Mouse (Mus musculus) heart, embryonic 16.5 days (tissue): ENCODE data around the gene Kank1. TPM values are rescaled to one million over a fixed set of nuclear protein-coding genes. Genes with fewer than 3 reads are reported as not detected.

Source experiments
- ATAC-seq: fragments of 200-750 bp; cut with Nextera tagmentation; replicated peaks from 2 replicates; pipeline ENCODE4 v1.8.0; 2017; ENCODE audit warnings: moderate number of reproducible peaks; ENCODE audit not compliant: insufficient read depth, low FRiP score; ENCODE audit errors: extremely low read depth
- H3K27ac ChIP-seq: fragments of 300-500 bp; sonication (generic); 2 replicates; pipeline ENCODE4 v1.5.1; 2014; ENCODE audit warnings: mild to moderate bottlenecking, low read length, control low read depth, moderate library complexity
- H3K27me3 ChIP-seq: fragments of 300-500 bp; sonication (generic); 2 replicates; pipeline ENCODE4 v1.6.1; 2014; ENCODE audit warnings: low read length, mixed read lengths; ENCODE audit not compliant: control insufficient read depth, insufficient read depth
- H3K36me3 ChIP-seq: fragments of 300-500 bp; sonication (generic); 2 replicates; pipeline ENCODE4 v1.6.1; 2014; ENCODE audit not compliant: control insufficient read depth, insufficient read depth
- H3K4me1 ChIP-seq: fragments of 300-500 bp; sonication (generic); 2 replicates; pipeline ENCODE4 v1.6.1; 2014; ENCODE audit warnings: low read length, mixed read lengths; ENCODE audit not compliant: control insufficient read depth, insufficient read depth
- H3K4me2 ChIP-seq: fragments of 300-500 bp; sonication (generic); 2 replicates; pipeline ENCODE4 v1.6.1; 2014; ENCODE audit warnings: low read depth, mild to moderate bottlenecking, control low read depth, low read length
- H3K4me3 ChIP-seq: fragments of 300-500 bp; sonication (generic); 2 replicates; pipeline ENCODE4 v1.5.1; 2014; ENCODE audit warnings: mild to moderate bottlenecking, control low read depth, low read length
- H3K9ac ChIP-seq: fragments of 300-500 bp; sonication (generic); 2 replicates; pipeline ENCODE4 v1.6.1; 2014; ENCODE audit warnings: low read length, control low read depth
- H3K9me3 ChIP-seq: fragments of 300-500 bp; sonication (generic); replicated peaks from 2 replicates; pipeline ENCODE4 v1.6.1; 2016; ENCODE audit warnings: low read length; ENCODE audit not compliant: control insufficient read depth
- WGBS: fragments of 180-500 bp; shearing (Covaris S2); extraction: QIAGEN DNeasy Blood & Tissue Kit; methylation state at CpG from one replicate; pipeline ENCODE4 v1.1.7; 2014; 5-methylcytosine and 5-hydroxymethylcytosine counted together
- polyA plus RNA-seq: library from polyadenylated mRNA; unstranded; fragments of >200 nt; fragmentation: Nextera tagmentation; extraction: Ambion mirVana; gene quantifications from 2 replicates; pipeline ENCODE4 v1.2.1, GENCODE M21; 2015

Gene Kank1
- polyA plus RNA-seq, 1 experiment from 2014 or later: 40.9 TPM

DNA sequence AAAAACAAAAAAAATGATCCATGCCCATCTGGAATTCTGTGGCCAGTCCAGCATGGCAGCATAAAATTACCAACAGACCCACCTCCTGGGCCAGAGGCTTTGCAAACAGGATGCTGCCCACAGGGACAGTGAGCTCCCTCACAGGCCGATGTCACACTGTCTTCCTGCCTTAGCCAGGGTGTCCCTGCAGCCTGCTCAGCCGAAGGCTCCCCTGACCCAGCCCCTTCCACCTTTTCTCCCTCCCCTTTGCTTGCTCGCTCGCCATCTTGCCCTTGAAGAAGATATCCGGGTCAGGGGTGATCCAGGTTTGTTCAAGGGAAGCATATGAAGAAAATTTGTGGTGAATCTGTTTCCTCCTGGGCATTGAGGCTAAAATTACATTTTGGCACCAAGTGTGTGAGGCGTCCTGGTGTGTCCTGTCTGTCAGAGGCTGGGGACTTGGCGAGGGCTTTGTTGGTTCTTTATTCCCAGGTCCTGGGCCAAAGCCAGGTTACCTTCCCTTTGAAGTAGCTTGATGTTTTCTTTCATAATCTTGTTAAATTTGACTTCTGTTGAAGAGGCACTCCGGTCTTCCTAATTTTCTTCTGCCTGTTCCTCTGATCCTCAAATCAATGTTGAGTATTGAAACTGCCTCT is 121.8 kb downstream of the Kank1 start:
- Histone ChIP-seq H3K27me3 (no peaks in the 10 kb centered on the region), H3K27ac (peak overlapping the region; percentile 44; the same call in 1 of the 2 replicates), H3K4me1 (peaks cover 51% of the 10 kb centered on the region), H3K36me3 (no peaks in the 10 kb centered on the region), H3K9me3 (no peaks in the 10 kb centered on the region), H3K4me3 (no peak overlapping the region), H3K4me2 (no peak overlapping the region), H3K9ac (no peak overlapping the region)
- ATAC-seq: no peak
- WGBS: 52% methylated on average over 8 of the region's 8 CpGs

GRCm38 (mm10) chr19:25360571-25361029 is 123.8 kb downstream of the Kank1 start:
- Histone ChIP-seq H3K9ac (no peak overlapping the region), H3K27ac (no peak overlapping the region), H3K27me3 (no peaks in the 10 kb centered on the region), H3K36me3 (no peaks in the 10 kb centered on the region), H3K9me3 (no peaks in the 10 kb centered on the region), H3K4me3 (no peak overlapping the region), H3K4me2 (no peak overlapping the region), H3K4me1 (peaks cover 40% of the 10 kb centered on the region)
- ATAC-seq: 0 out of 2 replicates have a peak, but pooled peaks have one; percentile 16
- 35% methylated on average over 9 of the region's 9 CpGs for WGBS

DNA sequence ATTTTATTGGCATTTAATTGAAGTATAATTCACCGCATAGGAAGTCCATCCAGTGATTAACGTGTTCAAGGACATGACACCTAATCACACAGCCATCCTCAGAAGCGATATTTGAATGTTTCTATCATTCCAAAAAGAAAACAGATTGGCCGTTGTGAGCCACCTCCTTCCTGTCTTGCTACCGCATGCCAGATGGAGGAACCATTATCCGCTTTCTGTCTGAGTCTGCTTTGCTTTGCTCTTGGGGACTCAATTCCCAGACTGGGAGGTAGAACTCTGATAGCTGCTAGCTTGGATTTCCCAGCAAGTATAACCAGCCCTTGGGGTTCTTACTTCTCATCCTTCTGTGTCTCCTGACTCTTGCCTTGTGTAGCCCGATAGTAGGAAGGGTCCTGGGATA is 125.2 kb downstream of the Kank1 start:
- no peak overlapping the region for H3K9ac ChIP-seq
- 63% methylated on average over 7 of the region's 7 CpGs for WGBS
- H3K4me3 ChIP-seq: no peak overlapping the region
- no peaks in the 10 kb centered on the region for H3K36me3 ChIP-seq
- no peaks in the 10 kb centered on the region for H3K9me3 ChIP-seq
- H3K27me3 ChIP-seq: no peaks in the 10 kb centered on the region
- no peak overlapping the region for H3K4me2 ChIP-seq
- peaks cover 47% of the 10 kb centered on the region for H3K4me1 ChIP-seq
- ATAC-seq: no peak
- 0 out of 2 replicates have a peak overlapping the region, but pooled peaks have one; percentile 6 for H3K27ac ChIP-seq

GRCm38 (mm10) chr19:25365698-25366097 is 128.9 kb downstream of the Kank1 start:
- no peak for ATAC-seq
- Histone ChIP-seq H3K36me3 (no peaks in the 10 kb centered on the region), H3K9me3 (no peaks in the 10 kb centered on the region), H3K27me3 (no peaks in the 10 kb centered on the region), H3K4me1 (peaks cover 26% of the 10 kb centered on the region), H3K9ac (no peak overlapping the region), H3K27ac (no peak overlapping the region), H3K4me2 (no peak overlapping the region), H3K4me3 (no peak overlapping the region)
- 40% methylated on average over 5 of the region's 5 CpGs for WGBS

- peaks cover 19% of the 10 kb centered on the region for H3K4me1 ChIP-seq
- 50% methylated on average over 12 of the region's 12 CpGs for WGBS
- ATAC-seq: no peak
These were observed 129.8 kb downstream of the Kank1 start for GRCm38 (mm10) chr19:25366620-25367019.

GRCm38 (mm10) chr19:25370428-25370827 is 133.7 kb downstream of the Kank1 start:
- no peak for ATAC-seq
- H3K4me3 ChIP-seq: no peak overlapping the region

More at GRCm38 (mm10) chr19:25366620-25367019, 129.8 kb downstream of the Kank1 start:
- Histone ChIP-seq H3K9ac (no peak overlapping the region), H3K36me3 (no peaks in the 10 kb centered on the region), H3K27me3 (no peaks in the 10 kb centered on the region), H3K4me2 (no peak overlapping the region), H3K9me3 (no peaks in the 10 kb centered on the region), H3K27ac (no peak overlapping the region), H3K4me3 (no peak overlapping the region)

GRCm38 (mm10) chr19:25372794-25373193 is 136.0 kb downstream of the Kank1 start:
- Histone ChIP-seq H3K9ac (peak overlapping the region; percentile 1; the same call in 1 of the 2 replicates), H3K4me2 (no peak overlapping the region), H3K36me3 (no peaks in the 10 kb centered on the region), H3K27me3 (no peaks in the 10 kb centered on the region), H3K9me3 (no peaks in the 10 kb centered on the region), H3K4me3 (no peak overlapping the region), H3K27ac (peak overlapping the region; percentile 42; the same call in 1 of the 2 replicates), H3K4me1 (peaks cover 22% of the 10 kb centered on the region)
- 67% methylated on average over 7 of the region's 7 CpGs for WGBS
- no peak for ATAC-seq

More at GRCm38 (mm10) chr19:25370428-25370827, 133.7 kb downstream of the Kank1 start:
- Histone ChIP-seq H3K9me3 (no peaks in the 10 kb centered on the region), H3K27ac (no peak overlapping the region), H3K4me2 (no peak overlapping the region), H3K9ac (no peak overlapping the region), H3K27me3 (no peaks in the 10 kb centered on the region), H3K36me3 (no peaks in the 10 kb centered on the region), H3K4me1 (peaks cover 26% of the 10 kb centered on the region)
- 88% methylated on average over 9 of the region's 9 CpGs for WGBS

DNA sequence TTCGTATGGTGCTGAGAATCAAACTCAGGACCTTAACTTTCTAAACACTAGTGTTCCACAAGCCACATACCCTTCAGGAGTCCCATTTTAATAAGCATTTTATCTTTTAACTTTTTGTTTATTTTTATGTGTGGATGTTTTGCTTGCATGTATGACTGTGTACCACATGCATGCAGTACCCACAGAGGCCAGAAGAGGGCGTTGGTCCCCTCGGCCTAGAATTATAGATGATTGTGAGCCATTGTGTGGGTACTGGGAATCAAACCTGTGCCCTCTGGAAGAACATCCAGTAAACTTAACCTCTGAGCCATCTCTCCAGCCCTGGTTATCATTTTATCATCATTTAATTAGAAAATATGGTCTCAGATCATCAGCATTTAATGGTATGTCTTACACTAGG is 136.8 kb downstream of the Kank1 start:
- Histone ChIP-seq H3K27ac (no peak overlapping the region), H3K4me3 (no peak overlapping the region), H3K36me3 (no peaks in the 10 kb centered on the region), H3K27me3 (no peaks in the 10 kb centered on the region), H3K9me3 (no peaks in the 10 kb centered on the region), H3K4me2 (no peak overlapping the region), H3K9ac (no peak overlapping the region), H3K4me1 (peaks cover 22% of the 10 kb centered on the region)
- no peak for ATAC-seq
- WGBS: 56% methylated on average over 3 of the region's 3 CpGs

DNA sequence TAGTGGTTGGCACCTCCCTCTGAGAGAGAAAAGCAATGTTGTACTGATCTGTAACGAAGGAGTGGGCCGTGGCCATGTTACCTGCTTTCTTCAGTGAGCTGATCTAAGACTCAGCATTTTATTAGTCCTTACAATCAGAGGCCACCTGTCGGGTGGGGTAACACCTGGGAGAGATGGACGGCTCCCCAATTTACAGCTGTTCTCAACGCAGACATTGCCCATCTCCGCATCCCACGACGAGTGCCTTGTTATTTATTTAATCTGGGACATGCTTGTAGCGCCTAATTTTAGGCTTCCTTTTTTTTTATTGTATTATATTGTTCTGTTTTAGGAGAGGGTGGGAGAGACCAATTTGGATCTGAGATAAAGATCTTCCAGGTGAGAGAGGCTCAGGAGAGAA is 137.4 kb downstream of the Kank1 start:
- ATAC-seq: no peak
- H3K4me2 ChIP-seq: no peak overlapping the region
- H3K4me1 ChIP-seq: peaks cover 22% of the 10 kb centered on the region
- no peaks in the 10 kb centered on the region for H3K36me3 ChIP-seq
- H3K9ac ChIP-seq: no peak overlapping the region
- H3K9me3 ChIP-seq: no peaks in the 10 kb centered on the region
- peak overlapping the region; percentile 90; the same call in 1 of the 2 replicates for H3K27ac ChIP-seq
- H3K27me3 ChIP-seq: no peaks in the 10 kb centered on the region
- 70% methylated on average over 9 of the region's 9 CpGs for WGBS
- H3K4me3 ChIP-seq: no peak overlapping the region
